Mouse (Mus musculus) brain, embryonic 14.5 days (tissue): Measurements from ENCODE around the gene Mtmr11. TPM values are rescaled to one million over a fixed set of nuclear protein-coding genes. Genes with fewer than 3 reads are reported as not detected.

ENCODE experiments used
- DNase-seq: peaks from one replicate; pipeline ENCODE4 v3.0.0-alpha.2; 2011; ENCODE audit warnings: low read depth
- CTCF ChIP-seq: fragments of 200-500 bp; IDR thresholded peaks from 2 replicates; pipeline ENCODE4 v1.5.1; 2012; ENCODE audit warnings: inconsistent platforms, mild to moderate bottlenecking, moderate library complexity, borderline replicate concordance; ENCODE audit not compliant: insufficient read depth, insufficient read length; ENCODE audit errors: extremely low read depth
- POLR2A ChIP-seq: fragments of 200-500 bp; IDR thresholded peaks from 2 replicates; pipeline ENCODE4 v1.6.1; 2012; ENCODE audit warnings: mild to moderate bottlenecking, inconsistent platforms, borderline replicate concordance; ENCODE audit not compliant: poor library complexity, insufficient read depth, insufficient read length, severe bottlenecking; ENCODE audit errors: extremely low read depth
- polyA plus RNA-seq: library from polyadenylated mRNA; depleted of rRNA; stranded (reverse); fragments of >200 nt; gene quantifications from 2 replicates; pipeline ENCODE4 v1.2.3, GENCODE M21; 2012

Gene Mtmr11
- polyA plus RNA-seq, 1 experiment = 10.1 TPM

- DNase-seq = no peak
Measured at GRCm38 (mm10) chr3:96178427-96178826, 16.6 kb downstream of the Mtmr11 start.

GRCm38 (mm10) chr3:96178902-96179301, 17.1 kb downstream of the Mtmr11 start:
- no peak for DNase-seq
- TF ChIP-seq POLR2A = no peak
- no peak for TF ChIP-seq CTCF

More at GRCm38 (mm10) chr3:96178427-96178826, 16.6 kb downstream of the Mtmr11 start:
- TF ChIP-seq POLR2A (no peak), CTCF (no peak)

GRCm38 (mm10) chr3:96179531-96179930, 17.7 kb downstream of the Mtmr11 start:
- DNase-seq = no peak
- TF ChIP-seq CTCF (no peak), POLR2A (no peak)

GRCm38 (mm10) chr3:96180727-96181477, 19.1 kb downstream of the Mtmr11 start, which contains the start of gene Sv2a:
TSS of gene Sv2a (plus strand) at chr3:96181151.
- peak; percentile 29; the same call in 1 of the 2 replicates for TF ChIP-seq POLR2A
- TF ChIP-seq CTCF = no peak
- peak; percentile 83 for DNase-seq

- DNase-seq = peak; percentile 43
- TF ChIP-seq CTCF (no peak), POLR2A (no peak)
Measured at GRCm38 (mm10) chr3:96181510-96182381, 19.9 kb downstream of the Mtmr11 start.

- DNase-seq = no peak
- no peak for TF ChIP-seq CTCF
- no peak for TF ChIP-seq POLR2A
Measured at GRCm38 (mm10) chr3:96182382-96182776, 20.6 kb downstream of the Mtmr11 start.

GRCm38 (mm10) chr3:96192977-96193376, 31.2 kb downstream of the Mtmr11 start:
- no peak for DNase-seq
- TF ChIP-seq CTCF = no peak
- TF ChIP-seq POLR2A = no peak

- no peak for DNase-seq
- TF ChIP-seq CTCF (no peak), POLR2A (no peak)
Measured at GRCm38 (mm10) chr3:96194966-96195365, 33.2 kb downstream of the Mtmr11 start.

- DNase-seq = no peak
- 0 out of 2 replicates have a peak, but pooled peaks have one; percentile 11 for TF ChIP-seq CTCF
- TF ChIP-seq POLR2A = no peak
Measured at GRCm38 (mm10) chr3:96195616-96196313, 34.0 kb downstream of the Mtmr11 start.

- no peak for TF ChIP-seq CTCF
- DNase-seq = no peak
Measured at GRCm38 (mm10) chr3:96196437-96197128, 34.8 kb downstream of the Mtmr11 start.
